Mouse (Mus musculus) heart, postnatal 0 days (tissue): ENCODE results near the gene Ubr3. TPM values are rescaled to one million over a fixed set of nuclear protein-coding genes. Genes with fewer than 3 reads are reported as not detected.

Source experiments
- ATAC-seq: fragments of 200-750 bp; cut with Nextera tagmentation; 2 replicates; pipeline ENCODE4 v1.8.0; 2017; ENCODE audit warnings: low read depth, moderate number of reproducible peaks, moderate library complexity; ENCODE audit not compliant: insufficient read depth
- DNase-seq: peaks from one replicate; pipeline ENCODE4 v3.0.0-alpha.2; 2016; ENCODE audit warnings: low spot score
- H3K27ac ChIP-seq: fragments of 300-500 bp; sonication (generic); 2 replicates; pipeline ENCODE4 v1.5.1; 2014; ENCODE audit warnings: low read depth, mild to moderate bottlenecking
- H3K27me3 ChIP-seq: fragments of 300-500 bp; sonication (generic); 2 replicates; pipeline ENCODE4 v1.6.1; 2014; ENCODE audit warnings: low read length, mixed read lengths; ENCODE audit not compliant: control insufficient read depth, insufficient read depth
- H3K36me3 ChIP-seq: fragments of 300-500 bp; sonication (generic); replicated peaks from 2 replicates; pipeline ENCODE4 v1.6.1; 2014; ENCODE audit warnings: low read length, mixed read lengths; ENCODE audit not compliant: control insufficient read depth, insufficient read depth
- H3K4me1 ChIP-seq: fragments of 300-500 bp; sonication (generic); 2 replicates; pipeline ENCODE4 v1.6.1; 2014; ENCODE audit warnings: antibody characterized with exemption; ENCODE audit not compliant: control insufficient read depth, insufficient read depth
- H3K4me2 ChIP-seq: fragments of 300-500 bp; sonication (generic); 2 replicates; pipeline ENCODE4 v1.6.1; 2014; ENCODE audit warnings: low read depth, mild to moderate bottlenecking, low read length, moderate library complexity
- H3K4me3 ChIP-seq: fragments of 300-500 bp; sonication (generic); 2 replicates; pipeline ENCODE4 v1.5.1; 2014; ENCODE audit warnings: low read depth, low read length
- H3K9ac ChIP-seq: fragments of 300-500 bp; sonication (generic); replicated peaks from 2 replicates; pipeline ENCODE4 v1.6.1; 2014; ENCODE audit warnings: low read depth, low read length, mixed read lengths
- H3K9me3 ChIP-seq: fragments of 300-500 bp; sonication (generic); replicated peaks from 2 replicates; pipeline ENCODE4 v1.6.1; 2016; ENCODE audit warnings: low read length; ENCODE audit not compliant: control insufficient read depth
- CTCF ChIP-seq: IDR thresholded peaks from 2 replicates; pipeline ENCODE4 v1.5.1; 2016; ENCODE audit warnings: antibody characterized with exemption, control low read depth, low read depth
- EP300 ChIP-seq: IDR thresholded peaks from 2 replicates; pipeline ENCODE4 v1.6.1; 2016; ENCODE audit warnings: antibody characterized with exemption, low read depth
- WGBS: fragments of 180-500 bp; shearing (Covaris S2); extraction: QIAGEN DNeasy Blood & Tissue Kit; methylation state at CpG from one replicate; pipeline ENCODE4 v1.1.7; 2014; 5-methylcytosine and 5-hydroxymethylcytosine counted together
- polyA plus RNA-seq: library from polyadenylated mRNA; unstranded; fragments of >200 nt; fragmentation: Nextera tagmentation; extraction: Ambion mirVana; gene quantifications from 2 replicates; pipeline ENCODE4 v1.2.1, GENCODE M21; 2015
- total RNA-seq: library from RNA; depleted of rRNA; stranded (reverse); fragments of >200 nt; gene quantifications from 2 replicates; pipeline ENCODE4 v1.2.3, GENCODE M21; 2014; ENCODE audit warnings: low replicate concordance

The Ubr3 gene
- total and polyA plus RNA-seq, 2 experiments from 2014 or later = 12.9 to 55.0 TPM

DNA sequence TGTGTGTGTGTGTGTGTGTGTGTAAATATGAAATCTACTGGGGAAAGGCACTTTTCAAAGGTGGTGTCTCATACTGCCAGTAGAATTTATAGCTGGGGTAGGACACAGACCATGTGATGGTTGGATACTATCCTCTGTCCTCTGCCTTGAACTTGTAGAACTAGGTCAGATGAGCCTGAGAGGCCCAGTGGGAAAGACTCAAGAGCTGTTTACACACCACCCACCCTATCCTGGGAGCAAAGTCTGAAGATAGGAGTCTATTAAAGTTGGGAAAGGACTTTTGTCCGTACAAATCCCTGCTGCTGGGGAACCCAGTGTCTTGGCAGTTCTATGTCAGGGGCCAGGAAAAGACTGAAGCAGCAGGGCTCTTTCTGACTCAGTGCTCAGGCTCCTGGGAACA, 138.3 kb downstream of the Ubr3 start:
- DNase-seq (no peak), ATAC-seq (no peak)
- no peak overlapping the region for H3K4me3 ChIP-seq
- WGBS = 65% methylated on average over 1 of the region's 1 CpGs
- no peak overlapping the region for H3K4me2 ChIP-seq
- TF ChIP-seq CTCF = no peak
- no peak for TF ChIP-seq EP300
- H3K27ac ChIP-seq = no peak overlapping the region
- H3K36me3 ChIP-seq = no peaks in the 10 kb centered on the region
- no peak overlapping the region for H3K9ac ChIP-seq
- H3K9me3 ChIP-seq = no peaks in the 10 kb centered on the region
- no peaks in the 10 kb centered on the region for H3K27me3 ChIP-seq
- no peaks in the 10 kb centered on the region for H3K4me1 ChIP-seq

DNA sequence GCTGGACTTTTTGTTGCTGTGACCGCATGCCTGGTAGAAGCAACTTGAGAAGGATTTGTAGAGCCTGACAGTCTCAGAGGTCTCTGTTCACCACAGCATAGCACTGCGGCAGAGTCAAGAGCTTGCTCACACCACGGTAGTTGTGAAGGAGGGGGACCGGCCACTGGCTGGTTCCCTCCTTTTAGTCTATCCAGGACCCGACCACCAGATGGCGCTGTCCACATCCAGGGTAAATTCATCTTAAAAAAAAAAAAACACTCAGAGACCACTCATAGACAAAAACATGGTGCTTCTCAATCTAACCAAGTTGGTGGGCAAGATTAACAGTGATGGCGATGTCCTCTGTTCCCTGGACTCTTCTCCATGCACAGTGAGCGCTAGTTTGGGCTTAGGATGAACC, 140.2 kb downstream of the Ubr3 start:
- no peak overlapping the region for H3K27ac ChIP-seq
- 71% methylated on average over 8 of the region's 8 CpGs for WGBS
- H3K4me3 ChIP-seq = no peak overlapping the region
- H3K4me2 ChIP-seq = no peak overlapping the region
- ATAC-seq = no peak
- DNase-seq = no peak
- H3K36me3 ChIP-seq = no peaks in the 10 kb centered on the region
- no peaks in the 10 kb centered on the region for H3K9me3 ChIP-seq
- H3K4me1 ChIP-seq = no peaks in the 10 kb centered on the region
- no peak overlapping the region for H3K9ac ChIP-seq
- no peaks in the 10 kb centered on the region for H3K27me3 ChIP-seq
- TF ChIP-seq EP300 (no peak), CTCF (peak; percentile 29)

DNA sequence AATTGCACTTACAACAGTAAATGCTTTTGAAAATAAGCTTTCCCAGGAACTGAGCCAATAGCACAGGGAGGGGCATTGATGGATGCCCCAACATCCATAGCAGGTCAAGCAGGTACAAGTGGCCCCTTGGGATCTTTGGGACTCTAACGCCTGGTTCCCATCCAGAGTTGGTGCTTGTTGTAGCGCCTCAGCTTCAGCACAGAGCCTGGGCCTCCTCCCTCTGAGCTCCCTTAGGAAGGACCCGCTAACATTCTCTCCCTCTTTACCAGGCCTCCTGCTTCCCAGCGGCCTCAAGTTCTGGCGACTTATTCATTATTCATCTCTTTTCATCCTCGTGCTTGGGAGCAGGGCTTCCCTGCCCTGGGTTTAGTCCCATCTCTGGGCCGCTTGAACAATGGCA, 141.7 kb downstream of the Ubr3 start, which contains the start of gene Myo3b:
Myo3b (plus strand) TSS at position 375 of the 400 bp plus-strand sequence.
- no peak for TF ChIP-seq EP300
- no peak for TF ChIP-seq CTCF
- Histone ChIP-seq H3K9ac (no peak within 1 kb of the TSS), H3K9me3 (no peaks in the 10 kb centered on the region), H3K4me2 (no peak within 1 kb of the TSS), H3K4me3 (no peak within 1 kb of the TSS), H3K27me3 (no peaks in the 10 kb centered on the region), H3K27ac (no peak within 1 kb of the TSS), H3K36me3 (no peaks in the 10 kb centered on the region), H3K4me1 (no peaks in the 10 kb centered on the region)
- DNase-seq (no peak), ATAC-seq (no peak)
- 31% methylated on average over 7 of the region's 7 CpGs for WGBS

DNA sequence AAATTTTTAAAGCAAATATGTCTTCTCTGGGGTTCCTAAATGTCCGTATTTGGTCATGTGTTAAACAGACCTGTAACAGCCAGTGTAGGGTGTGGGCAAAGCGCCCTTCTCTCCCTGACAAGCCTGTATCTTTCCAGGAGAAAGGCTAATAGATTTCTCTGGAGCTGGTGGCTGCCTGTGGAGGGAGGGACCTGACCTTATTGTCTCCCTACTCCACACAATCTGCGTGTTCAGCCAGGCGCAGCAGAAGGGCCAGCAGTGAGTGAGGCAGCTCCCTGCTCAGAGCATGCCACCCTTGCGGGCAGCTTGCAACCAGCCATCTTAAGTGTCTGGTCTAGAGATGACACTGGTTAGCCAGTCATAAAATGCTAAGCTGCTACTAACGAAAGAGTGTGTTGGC, 147.4 kb downstream of the Ubr3 start:
- Histone ChIP-seq H3K9me3 (no peaks in the 10 kb centered on the region), H3K4me1 (no peaks in the 10 kb centered on the region), H3K27me3 (no peaks in the 10 kb centered on the region), H3K4me3 (no peak overlapping the region), H3K9ac (no peak overlapping the region), H3K27ac (no peak overlapping the region), H3K4me2 (no peak overlapping the region), H3K36me3 (no peaks in the 10 kb centered on the region)
- no peak for ATAC-seq
- no peak for DNase-seq
- 59% methylated on average over 6 of the region's 6 CpGs for WGBS
- TF ChIP-seq CTCF (no peak), EP300 (no peak)

DNA sequence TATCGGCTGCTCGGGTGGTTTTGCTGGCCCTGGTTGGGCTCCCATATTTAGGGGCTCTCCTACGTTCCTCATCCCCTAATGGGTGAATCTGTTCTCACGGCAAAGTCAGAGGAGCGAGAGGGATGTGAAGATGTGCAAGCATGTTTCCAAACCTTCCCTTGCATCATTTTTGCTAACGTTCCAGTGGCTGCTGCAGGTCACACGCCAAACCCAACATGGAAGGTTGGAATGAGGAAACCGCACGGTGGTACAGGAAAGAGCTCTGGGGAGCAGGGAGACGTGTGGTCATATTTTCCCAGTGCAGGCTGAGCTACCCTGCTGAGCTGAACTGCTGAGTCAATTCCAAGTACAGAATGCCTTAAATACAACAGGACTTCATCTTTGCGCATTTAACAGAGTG, 150.8 kb downstream of the Ubr3 start:
- Histone ChIP-seq H3K27ac (no peak overlapping the region), H3K9ac (no peak overlapping the region), H3K9me3 (no peaks in the 10 kb centered on the region), H3K4me1 (no peaks in the 10 kb centered on the region), H3K27me3 (no peaks in the 10 kb centered on the region), H3K36me3 (no peaks in the 10 kb centered on the region), H3K4me2 (no peak overlapping the region), H3K4me3 (no peak overlapping the region)
- TF ChIP-seq CTCF = no peak
- no peak for TF ChIP-seq EP300
- 79% methylated on average over 11 of the region's 11 CpGs for WGBS
- ATAC-seq (no peak), DNase-seq (no peak)

DNA sequence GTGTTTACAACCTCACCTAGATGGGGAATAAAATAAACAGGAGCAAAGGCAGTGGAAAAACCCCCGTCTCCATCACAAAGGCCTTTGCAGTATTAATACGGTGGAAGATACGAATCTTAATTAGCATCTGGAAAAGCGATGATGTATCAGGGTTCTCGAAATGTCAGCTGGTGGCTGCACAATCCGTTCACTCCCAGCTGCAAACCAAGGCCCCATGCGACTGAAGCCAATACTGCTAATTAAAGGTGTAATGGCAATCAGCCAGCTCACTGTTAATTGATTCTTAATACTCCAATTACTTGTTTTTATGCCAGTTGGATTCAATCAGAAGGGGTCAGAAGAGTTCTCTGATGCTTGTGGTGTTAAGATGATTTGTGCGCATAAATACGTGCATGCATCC, 156.8 kb downstream of the Ubr3 start:
- no peaks in the 10 kb centered on the region for H3K4me1 ChIP-seq
- H3K4me2 ChIP-seq = no peak overlapping the region
- ATAC-seq (no peak), DNase-seq (no peak)
- no peaks in the 10 kb centered on the region for H3K36me3 ChIP-seq
- no peaks in the 10 kb centered on the region for H3K27me3 ChIP-seq
- H3K4me3 ChIP-seq = no peak overlapping the region
- 88% methylated on average over 9 of the region's 9 CpGs for WGBS
- H3K9ac ChIP-seq = no peak overlapping the region
- no peaks in the 10 kb centered on the region for H3K9me3 ChIP-seq
- TF ChIP-seq EP300 (no peak), CTCF (no peak)
- no peak overlapping the region for H3K27ac ChIP-seq
